Mouse (Mus musculus) gastrocnemius, postnatal 14 days (tissue): Measurements from ENCODE around the gene Ankrd27. TPM values are rescaled to one million over a fixed set of nuclear protein-coding genes. Genes with fewer than 3 reads are reported as not detected.

Experiments
- DNase-seq: peaks from one replicate; pipeline ENCODE4 v3.0.0; 2021; ENCODE audit warnings: mixed read lengths
- intact Hi-C: fragments of 180-260 bp; cut with DNase I; formaldehyde crosslinking; loops from one replicate; pipeline ENCODE4 v1.15.1; 2025; ENCODE audit warnings: low total_unique reads
- total RNA-seq, 2 experiments: library from RNA; stranded (reverse); gene quantifications; 2 replicates each; pipeline ENCODE4 v1.2.3; 2021

Ankrd27 gene
- total RNA-seq, 2 experiments from 2014 or later: 9.6 to 9.7 TPM

GRCm38 (mm10) chr7:35617513-35617912 is 31.5 kb downstream of the Ankrd27 start:
- DNase-seq: no peak
- intact Hi-C loops: no loop called here

- DNase-seq: no peak
- intact Hi-C loops: no loop called here
These were observed 36.6 kb downstream of the Ankrd27 start for GRCm38 (mm10) chr7:35622626-35623025.

GRCm38 (mm10) chr7:35626038-35626437 is 40.0 kb downstream of the Ankrd27 start:
- DNase-seq: no peak
- intact Hi-C loops: no loop called here

DNA sequence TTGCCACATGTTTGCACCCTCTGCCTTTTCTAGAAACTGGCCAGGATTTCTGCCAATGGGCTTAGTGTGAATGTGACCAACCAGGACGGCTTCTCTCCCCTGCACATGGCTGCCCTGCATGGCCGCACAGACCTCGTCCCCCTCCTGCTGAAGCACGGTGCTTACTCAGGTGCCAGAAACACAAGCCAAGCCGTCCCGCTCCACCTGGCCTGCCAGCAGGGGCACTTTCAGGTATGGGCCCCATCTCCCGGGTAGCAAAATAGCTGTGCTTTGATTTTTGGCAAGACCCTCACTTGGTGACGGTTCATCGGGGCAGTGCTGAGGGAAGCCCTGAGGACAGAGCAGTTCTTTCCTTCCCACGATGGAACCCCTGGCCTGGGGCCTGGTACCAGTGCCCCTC is 41.3 kb downstream of the Ankrd27 start:
- DNase-seq: no peak
- intact Hi-C loops: no loop called here

- intact Hi-C loops: no loop called here
- DNase-seq: peak; percentile 16
These were observed 42.5 kb downstream of the Ankrd27 start for GRCm38 (mm10) chr7:35628496-35628895.

GRCm38 (mm10) chr7:35636229-35636628 is 50.2 kb downstream of the Ankrd27 start:
- no peak for DNase-seq
- intact Hi-C loops: loop anchor here (5.0 to 10.0 kb wide), 2 partner anchors 54 to 81 kb away; partner anchors contain the start of gene Nudt19

GRCm38 (mm10) chr7:35636874-35637273 is 50.8 kb downstream of the Ankrd27 start:
- no peak for DNase-seq
- intact Hi-C loops: loop anchor here (5.0 to 10.0 kb wide), 2 partner anchors 55 to 82 kb away; partner anchors contain the start of gene Nudt19

- no peak for DNase-seq
- intact Hi-C loops: no loop called here
These were observed 54.0 kb downstream of the Ankrd27 start for GRCm38 (mm10) chr7:35640072-35640471.

- intact Hi-C loops: no loop called here
- no peak for DNase-seq
These were observed 60.5 kb downstream of the Ankrd27 start for GRCm38 (mm10) chr7:35646317-35647081.

DNA sequence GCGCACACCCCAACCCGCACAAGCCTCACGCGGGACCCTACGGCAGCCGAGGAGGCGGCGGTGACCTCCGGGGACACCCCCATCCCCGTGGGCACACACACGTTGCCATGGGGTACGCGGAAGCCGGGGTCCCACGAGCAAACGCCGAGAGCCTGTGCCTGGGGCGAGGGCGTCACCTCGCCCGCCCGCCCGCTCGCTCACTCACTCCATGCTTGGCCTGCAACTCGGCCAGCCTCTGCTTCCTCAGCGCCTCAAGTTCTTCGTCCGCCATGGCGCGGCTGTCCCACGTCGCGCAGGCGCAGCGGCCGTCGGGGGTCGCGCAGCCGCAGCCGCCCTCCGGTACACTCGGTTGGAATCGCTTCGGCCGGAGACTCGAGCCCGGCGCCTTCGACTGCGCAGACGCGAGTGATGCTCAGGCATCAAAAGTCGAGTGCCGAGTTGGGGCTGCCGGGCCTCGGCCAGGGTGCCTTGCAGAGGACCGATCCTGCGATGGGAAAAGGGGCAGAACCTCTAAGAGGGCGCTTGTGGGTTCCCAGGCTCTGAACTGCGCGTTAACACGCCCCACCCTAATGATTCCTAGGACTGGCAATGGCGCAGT is 61.2 kb downstream of the Ankrd27 start, which contains the start of gene Pdcd5:
Pdcd5 (minus strand) TSS at position 421 of the 598 bp plus-strand sequence.
- DNase-seq: peak; percentile 98
- intact Hi-C loops: no loop called here

- DNase-seq: no peak
- intact Hi-C loops: no loop called here
These were observed 62.4 kb downstream of the Ankrd27 start for GRCm38 (mm10) chr7:35648239-35649069.

DNA sequence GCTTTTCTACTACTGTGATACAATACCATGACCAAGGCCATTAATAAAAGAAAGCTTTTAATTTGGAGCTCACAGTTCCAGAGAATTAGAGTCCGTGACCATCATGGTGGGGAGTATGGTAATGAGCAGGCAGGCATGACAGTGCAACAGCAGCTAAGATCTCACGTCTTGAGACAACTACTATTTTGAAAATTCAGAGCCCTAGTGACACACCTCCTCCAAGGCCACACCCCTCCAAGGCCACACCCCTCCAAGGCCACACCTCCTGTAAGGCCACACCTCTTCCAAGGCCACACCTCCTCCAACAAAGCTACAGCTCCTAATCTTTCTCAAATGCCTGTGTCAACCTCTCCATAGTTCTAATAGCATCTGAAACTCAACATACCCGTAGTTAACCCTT is 63.0 kb downstream of the Ankrd27 start:
- intact Hi-C loops: no loop called here
- peak; percentile 32 for DNase-seq

DNA sequence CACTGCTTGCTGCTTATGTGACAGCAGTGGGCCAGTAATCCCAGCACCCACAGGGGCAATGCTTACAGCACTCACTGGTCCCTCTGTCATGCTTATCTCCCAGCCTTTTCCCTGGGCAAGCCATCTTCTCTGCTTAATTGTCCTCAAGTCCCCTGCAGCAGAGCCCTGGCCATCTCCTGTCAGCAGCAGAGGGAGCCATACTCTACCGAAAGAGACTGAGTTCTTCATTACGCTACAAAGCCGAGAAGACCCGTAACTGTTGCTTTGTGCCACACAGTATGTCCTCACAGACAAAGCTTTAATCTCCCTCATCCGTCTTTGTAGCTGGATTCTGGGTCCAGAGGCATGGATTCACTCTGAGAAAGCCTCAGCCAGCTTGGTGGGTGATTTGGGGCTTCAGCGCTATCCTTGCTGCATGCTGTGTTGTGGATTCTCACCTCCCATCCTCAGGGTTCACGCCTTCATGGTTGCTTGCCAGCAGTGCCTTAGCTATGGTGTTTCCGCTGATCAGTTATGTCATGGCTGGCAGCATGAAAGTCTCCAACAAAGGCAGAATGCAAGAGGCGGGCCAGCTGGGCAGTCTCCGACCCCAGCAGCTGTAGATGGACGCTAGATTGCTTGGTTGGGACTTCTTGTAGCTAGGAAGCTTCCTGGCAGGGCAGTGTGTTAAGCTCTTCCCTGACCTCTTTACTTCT is 64.8 kb downstream of the Ankrd27 start:
- peak; percentile 26 for DNase-seq
- intact Hi-C loops: no loop called here

GRCm38 (mm10) chr7:35651583-35652270 is 65.7 kb downstream of the Ankrd27 start:
- intact Hi-C loops: no loop called here
- DNase-seq: no peak

DNA sequence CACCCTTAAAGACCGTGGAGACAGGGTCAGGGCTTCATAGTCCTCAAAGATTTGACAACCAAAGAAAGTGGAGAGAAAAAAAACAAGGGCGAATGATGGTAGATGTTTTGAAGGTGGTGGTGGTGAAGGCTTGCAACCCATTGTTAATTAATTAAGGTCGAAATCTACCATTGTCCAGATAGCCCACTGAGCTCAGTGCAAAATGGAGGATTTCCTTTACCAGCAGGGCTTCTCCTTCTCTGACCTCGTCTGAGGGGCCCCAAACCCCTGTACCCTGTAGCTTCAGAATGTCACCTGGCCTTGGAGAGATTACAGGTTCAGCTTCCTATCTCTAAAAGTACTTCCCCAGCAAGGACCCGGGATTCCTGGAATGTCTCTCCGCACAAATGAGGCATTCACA is 71.8 kb downstream of the Ankrd27 start:
- intact Hi-C loops: no loop called here
- DNase-seq: no peak

DNA sequence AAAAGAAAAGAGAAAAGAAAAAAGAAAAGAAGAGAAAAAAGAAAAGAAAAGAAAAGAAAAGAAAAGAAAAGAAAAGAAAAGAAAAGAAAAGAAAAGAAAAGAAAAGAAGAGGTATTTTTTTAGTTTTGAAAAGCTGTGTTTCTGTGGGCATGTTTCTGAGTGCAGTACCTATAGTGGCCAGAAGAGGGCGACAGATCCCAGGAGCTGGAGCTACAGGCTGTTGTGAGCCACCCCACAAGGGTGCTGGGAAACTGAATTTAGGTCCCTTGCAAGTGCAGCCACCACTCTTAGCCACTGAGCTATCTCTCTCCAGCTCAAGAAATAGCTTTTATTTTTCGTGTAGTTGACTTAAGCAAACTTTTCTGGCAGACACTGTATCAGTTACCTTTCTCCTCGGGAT is 73.1 kb downstream of the Ankrd27 start:
- intact Hi-C loops: no loop called here
- DNase-seq: no peak

- intact Hi-C loops: no loop called here
- DNase-seq: no peak
These were observed 77.8 kb downstream of the Ankrd27 start for GRCm38 (mm10) chr7:35663790-35664376.
